Mouse (Mus musculus) midbrain, embryonic 10.5 days (tissue): Measurements from ENCODE around the gene Neu4. TPM values are rescaled to one million over a fixed set of nuclear protein-coding genes. Genes with fewer than 3 reads are reported as not detected.

Source experiments
- DNase-seq: peaks from one replicate; pipeline ENCODE4 v3.0.0-alpha.2; 2017; ENCODE audit warnings: low spot score
- H3K27ac ChIP-seq: fragments of 300-500 bp; sonication (generic); replicated peaks from 2 replicates; pipeline ENCODE4 v1.5.1; 2016; ENCODE audit warnings: mild to moderate bottlenecking
- H3K27me3 ChIP-seq: fragments of 300-500 bp; sonication (generic); 2 replicates; pipeline ENCODE4 v1.6.1; 2016; ENCODE audit warnings: low read depth, mild to moderate bottlenecking; ENCODE audit not compliant: poor library complexity, severe bottlenecking
- H3K36me3 ChIP-seq: fragments of 300-500 bp; sonication (generic); 2 replicates; pipeline ENCODE4 v1.6.1; 2016; ENCODE audit warnings: mild to moderate bottlenecking, moderate library complexity
- H3K4me1 ChIP-seq: fragments of 300-500 bp; sonication (generic); 2 replicates; pipeline ENCODE4 v1.6.1; 2016
- H3K4me3 ChIP-seq: fragments of 300-500 bp; sonication (generic); 2 replicates; pipeline ENCODE4 v1.5.1; 2016; ENCODE audit warnings: mild to moderate bottlenecking, moderate library complexity
- H3K9me3 ChIP-seq: fragments of 300-500 bp; sonication (generic); replicated peaks from 2 replicates; pipeline ENCODE4 v1.6.1; 2016; ENCODE audit warnings: mild to moderate bottlenecking
- WGBS: fragments of 180-500 bp; shearing (Covaris S2); methylation state at CpG from one replicate; pipeline ENCODE4 v1.1.7; 2016; 5-methylcytosine and 5-hydroxymethylcytosine counted together
- polyA plus RNA-seq: library from polyadenylated mRNA; unstranded; fragments of >200 nt; fragmentation: Nextera tagmentation; extraction: Ambion mirVana; gene quantifications from 2 replicates; pipeline ENCODE4 v1.2.1, GENCODE M21; 2016

Neu4 gene
- polyA plus RNA-seq, 1 experiment from 2014 or later, result not detected

GRCm38 (mm10) chr1:94027506-94028108, 7.4 kb downstream of the Neu4 start:
- Histone ChIP-seq H3K27me3 (no peaks in the 10 kb centered on the region), H3K9me3 (no peaks in the 10 kb centered on the region), H3K27ac (no peak overlapping the region), H3K36me3 (no peaks in the 10 kb centered on the region), H3K4me3 (no peak overlapping the region), H3K4me1 (no peaks in the 10 kb centered on the region)
- DNase-seq, result no peak
- 91% methylated on average over 12 of the region's 12 CpGs for WGBS

DNA sequence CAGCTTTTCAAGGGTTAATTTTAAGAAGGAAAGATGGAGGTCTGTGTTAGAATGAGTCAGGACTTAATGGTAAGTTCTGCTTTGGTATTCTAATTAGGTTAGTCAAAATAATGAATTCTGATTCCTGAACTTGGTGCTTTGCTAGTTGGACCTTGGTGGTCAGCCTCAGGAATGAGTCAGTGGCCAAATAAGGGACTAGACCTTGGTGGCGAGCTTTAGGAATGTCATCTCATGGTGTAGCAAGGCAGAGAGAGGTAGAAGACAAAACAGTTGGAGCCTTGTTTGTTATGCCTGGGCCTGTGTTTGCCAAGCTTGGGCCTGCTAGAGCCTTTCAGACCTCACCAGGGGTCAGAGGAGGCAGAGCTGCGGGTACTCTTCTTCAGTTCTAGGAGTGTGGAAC, 8.5 kb downstream of the Neu4 start:
- no peaks in the 10 kb centered on the region for H3K27me3 ChIP-seq
- DNase-seq, result no peak
- H3K27ac ChIP-seq, result no peak overlapping the region
- no peaks in the 10 kb centered on the region for H3K36me3 ChIP-seq
- H3K9me3 ChIP-seq, result no peaks in the 10 kb centered on the region
- H3K4me1 ChIP-seq, result no peaks in the 10 kb centered on the region
- H3K4me3 ChIP-seq, result no peak overlapping the region
- WGBS, result 90% methylated on average over 2 of the region's 2 CpGs

- no peaks in the 10 kb centered on the region for H3K36me3 ChIP-seq
- H3K27ac ChIP-seq, result no peak overlapping the region
- H3K4me3 ChIP-seq, result no peak overlapping the region
- no peak for DNase-seq
- 86% methylated on average over 2 of the region's 2 CpGs for WGBS
- peaks cover 10% of the 10 kb centered on the region for H3K4me1 ChIP-seq
- H3K27me3 ChIP-seq, result no peaks in the 10 kb centered on the region
- H3K9me3 ChIP-seq, result no peaks in the 10 kb centered on the region
Observed at GRCm38 (mm10) chr1:94033075-94033602, 12.9 kb downstream of the Neu4 start.

DNA sequence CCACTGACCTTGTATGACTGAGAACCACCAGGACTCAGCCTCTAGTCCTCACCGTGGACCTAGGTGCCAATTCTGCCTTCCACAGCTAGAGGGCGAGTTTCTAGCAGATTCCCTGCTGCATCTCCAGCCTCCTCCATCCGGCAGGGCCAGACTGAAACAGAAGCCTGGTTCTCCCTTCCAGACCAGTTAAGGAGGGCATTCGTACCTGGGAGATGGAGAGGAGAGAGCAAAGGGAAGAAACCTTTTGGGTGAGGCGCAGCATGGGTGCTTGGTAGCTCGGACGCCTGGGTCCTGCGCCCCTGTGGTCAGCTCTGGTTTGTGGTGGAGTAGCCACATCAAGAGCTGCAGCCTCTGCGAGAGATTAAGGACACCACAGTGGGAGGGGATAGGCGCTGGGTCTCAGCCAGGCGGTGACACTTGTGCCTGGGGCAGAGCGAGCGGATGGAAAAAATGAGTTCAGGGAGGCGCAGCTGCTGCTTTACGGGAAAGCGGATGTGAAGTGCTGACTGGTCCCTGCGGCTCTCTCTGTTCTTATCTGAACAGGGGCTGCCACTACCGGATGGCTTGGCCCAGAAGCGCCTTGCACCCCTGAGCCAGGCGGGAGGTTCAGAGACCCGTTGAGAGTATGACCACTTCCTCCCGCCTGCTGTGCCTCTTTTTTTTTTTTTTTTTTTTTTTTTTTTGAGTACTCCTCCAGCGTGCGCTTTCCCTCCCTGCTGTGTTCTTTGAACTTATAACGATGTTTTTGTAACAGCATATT, 14.9 kb downstream of the Neu4 start:
- Histone ChIP-seq H3K4me1 (peaks cover 10% of the 10 kb centered on the region), H3K27ac (peak overlapping the region; percentile 84), H3K36me3 (no peaks in the 10 kb centered on the region), H3K27me3 (no peaks in the 10 kb centered on the region), H3K9me3 (no peaks in the 10 kb centered on the region), H3K4me3 (peak overlapping the region; percentile 57)
- 2% methylated on average over 25 of the region's 25 CpGs for WGBS
- peak; percentile 85 for DNase-seq

DNA sequence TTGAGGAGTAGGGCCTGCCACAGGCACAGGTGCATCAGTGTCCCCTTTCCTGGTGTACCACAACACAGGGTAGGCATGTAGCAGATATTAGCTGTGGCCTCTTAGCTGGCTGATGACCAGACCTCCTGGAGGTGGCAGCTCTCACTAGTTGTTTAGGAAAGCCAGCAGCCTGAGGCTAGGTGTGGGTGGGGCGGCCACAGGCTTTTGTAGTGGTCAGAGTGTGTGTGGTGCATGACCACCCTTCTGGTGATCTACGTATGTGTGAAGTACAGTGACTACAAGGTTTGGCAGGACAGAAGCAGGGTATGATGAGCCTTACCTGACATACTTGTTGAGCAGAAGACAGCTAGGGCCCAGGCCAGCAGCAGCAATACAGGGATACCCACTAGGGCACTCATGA, 20.1 kb downstream of the Neu4 start:
- Histone ChIP-seq H3K27me3 (no peaks in the 10 kb centered on the region), H3K36me3 (no peaks in the 10 kb centered on the region), H3K4me3 (no peak overlapping the region), H3K27ac (no peak overlapping the region), H3K4me1 (peaks cover 6% of the 10 kb centered on the region), H3K9me3 (no peaks in the 10 kb centered on the region)
- no peak for DNase-seq
- WGBS, result 98% methylated on average over 2 of the region's 2 CpGs

DNA sequence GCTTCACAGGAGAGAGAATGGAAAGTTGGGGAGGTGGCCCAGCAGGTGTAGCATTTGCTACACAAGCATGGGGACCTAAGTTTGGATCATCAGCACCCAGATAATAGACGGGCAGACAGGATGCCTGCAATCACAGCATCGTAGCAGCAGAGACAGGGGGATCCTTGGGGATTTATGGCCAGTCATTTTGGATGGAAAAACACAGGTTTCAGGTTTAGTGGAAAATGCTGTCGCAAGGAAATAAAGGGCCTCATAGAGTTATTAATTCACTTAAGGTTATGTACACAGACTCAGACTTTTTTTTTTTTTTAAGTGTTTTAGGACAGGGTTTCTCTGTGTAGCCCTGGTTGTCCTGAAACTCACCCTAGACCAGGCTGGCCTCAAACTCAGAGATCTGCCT, 25.3 kb downstream of the Neu4 start:
- H3K4me1 ChIP-seq, result no peaks in the 10 kb centered on the region
- no peak overlapping the region for H3K27ac ChIP-seq
- H3K27me3 ChIP-seq, result no peaks in the 10 kb centered on the region
- H3K9me3 ChIP-seq, result no peaks in the 10 kb centered on the region
- no peak for DNase-seq
- H3K36me3 ChIP-seq, result no peaks in the 10 kb centered on the region
- 86% methylated on average over 3 of the region's 3 CpGs for WGBS
- no peak overlapping the region for H3K4me3 ChIP-seq

- no peaks in the 10 kb centered on the region for H3K36me3 ChIP-seq
Observed at GRCm38 (mm10) chr1:94046544-94046943, 26.3 kb downstream of the Neu4 start.

GRCm38 (mm10) chr1:94051104-94051503, 30.9 kb downstream of the Neu4 start:
- Histone ChIP-seq H3K9me3 (no peaks in the 10 kb centered on the region), H3K27me3 (no peaks in the 10 kb centered on the region), H3K4me1 (no peaks in the 10 kb centered on the region), H3K4me3 (no peak overlapping the region), H3K36me3 (no peaks in the 10 kb centered on the region), H3K27ac (no peak overlapping the region)
- WGBS, result 91% methylated on average over 5 of the region's 5 CpGs
- no peak for DNase-seq

More at GRCm38 (mm10) chr1:94046544-94046943, 26.3 kb downstream of the Neu4 start:
- H3K4me1 ChIP-seq, result no peaks in the 10 kb centered on the region
- DNase-seq, result no peak
- H3K27me3 ChIP-seq, result no peaks in the 10 kb centered on the region
- 83% methylated on average over 4 of the region's 4 CpGs for WGBS
- H3K27ac ChIP-seq, result no peak overlapping the region
- no peak overlapping the region for H3K4me3 ChIP-seq
- H3K9me3 ChIP-seq, result no peaks in the 10 kb centered on the region

DNA sequence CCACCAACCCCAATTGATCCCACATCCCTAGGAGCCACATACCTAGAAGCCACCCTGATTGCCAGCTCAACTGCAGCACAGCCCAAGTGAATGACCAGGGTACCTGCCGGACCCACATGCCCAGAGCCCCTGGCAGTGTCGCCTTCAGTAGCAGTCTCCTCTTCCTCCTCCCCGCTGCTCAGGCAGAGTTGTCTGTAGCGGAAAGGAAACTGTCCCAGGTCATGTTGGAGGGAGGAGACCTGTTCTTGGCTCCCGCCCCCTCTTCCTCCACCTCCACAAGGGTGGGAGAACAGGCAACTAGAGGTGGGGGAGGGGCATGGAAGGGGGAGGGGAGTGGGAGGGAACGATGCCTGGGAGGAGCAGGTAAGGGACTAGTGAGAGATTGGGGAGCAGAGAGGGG, 32.1 kb downstream of the Neu4 start, which contains the start of gene Pdcd1:
Pdcd1 (minus strand) TSS at position 181 of the 400 bp plus-strand sequence.
- 62% methylated on average over 6 of the region's 6 CpGs for WGBS
- no peaks in the 10 kb centered on the region for H3K36me3 ChIP-seq
- peak; percentile 10 for DNase-seq
- H3K4me1 ChIP-seq, result no peaks in the 10 kb centered on the region
- no peaks in the 10 kb centered on the region for H3K27me3 ChIP-seq
- H3K4me3 ChIP-seq, result no peak within 1 kb of the TSS
- H3K9me3 ChIP-seq, result no peaks in the 10 kb centered on the region
- no peak within 1 kb of the TSS for H3K27ac ChIP-seq

DNA sequence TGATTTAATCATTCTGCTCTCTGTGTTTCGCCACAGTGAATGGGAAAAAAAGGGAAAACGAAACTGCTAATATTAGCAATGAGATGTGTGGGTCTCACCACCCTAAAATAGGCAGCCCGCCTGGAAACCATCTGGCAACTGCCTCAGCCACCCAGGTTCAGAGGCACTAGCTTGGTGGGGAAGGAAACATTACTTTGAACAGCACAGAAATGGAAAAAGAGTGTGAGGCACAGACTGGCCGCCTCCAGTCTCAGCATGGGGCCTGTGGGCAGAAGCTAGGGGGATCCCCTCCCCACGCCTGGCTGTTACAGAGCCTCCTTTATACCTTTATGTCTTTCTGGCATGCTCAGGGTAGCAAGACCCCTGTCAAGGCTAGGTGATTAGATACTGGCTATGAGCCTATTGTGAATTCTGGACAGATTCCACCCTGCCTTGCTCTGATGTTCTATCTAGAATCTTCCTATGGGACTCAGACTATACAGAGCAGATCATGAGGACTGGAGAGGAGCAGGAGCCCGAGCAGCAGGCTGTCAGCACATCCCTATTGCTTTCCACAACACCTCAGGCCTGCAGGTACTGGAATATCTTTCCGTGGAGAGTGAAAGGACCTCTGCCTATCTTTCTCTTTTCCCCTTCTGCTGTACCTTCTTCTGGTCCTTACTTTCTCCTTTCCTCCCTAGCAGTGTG, 33.4 kb downstream of the Neu4 start:
- no peaks in the 10 kb centered on the region for H3K27me3 ChIP-seq
- no peak overlapping the region for H3K27ac ChIP-seq
- H3K36me3 ChIP-seq, result no peaks in the 10 kb centered on the region
- 82% methylated on average over 7 of the region's 7 CpGs for WGBS
- H3K4me3 ChIP-seq, result no peak overlapping the region
- DNase-seq, result peak; percentile 5
- H3K4me1 ChIP-seq, result no peaks in the 10 kb centered on the region
- no peaks in the 10 kb centered on the region for H3K9me3 ChIP-seq

GRCm38 (mm10) chr1:94054481-94054880, 34.2 kb downstream of the Neu4 start:
- no peak for DNase-seq
- H3K9me3 ChIP-seq, result no peaks in the 10 kb centered on the region
- WGBS, result 83% methylated on average over 1 of the region's 1 CpGs
- H3K4me3 ChIP-seq, result no peak overlapping the region
- no peaks in the 10 kb centered on the region for H3K4me1 ChIP-seq
- H3K27me3 ChIP-seq, result no peaks in the 10 kb centered on the region
- no peak overlapping the region for H3K27ac ChIP-seq
- H3K36me3 ChIP-seq, result no peaks in the 10 kb centered on the region

DNA sequence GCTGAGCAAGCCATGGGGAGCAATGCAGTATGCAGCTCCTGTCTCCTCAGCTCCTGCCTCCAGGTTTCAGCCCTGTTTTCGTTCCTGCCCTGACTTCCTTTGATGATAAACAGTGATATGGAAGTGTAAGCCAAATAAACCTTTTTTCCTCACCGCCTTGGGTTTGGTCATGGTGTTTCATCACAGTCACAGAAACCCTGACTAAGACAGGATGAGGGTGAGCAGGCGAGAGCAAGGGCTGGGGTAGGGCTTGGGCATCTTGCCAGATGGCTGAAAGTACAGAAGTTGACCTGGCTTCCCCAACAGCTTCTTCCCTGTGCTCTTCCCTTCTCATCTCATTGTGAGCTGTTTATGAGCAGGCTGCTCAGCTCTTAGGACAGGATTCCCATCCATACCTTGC, 35.7 kb downstream of the Neu4 start:
- no peaks in the 10 kb centered on the region for H3K27me3 ChIP-seq
- 84% methylated on average over 3 of the region's 3 CpGs for WGBS
- H3K36me3 ChIP-seq, result no peaks in the 10 kb centered on the region
- no peaks in the 10 kb centered on the region for H3K9me3 ChIP-seq
- peak; percentile 10 for DNase-seq
- no peaks in the 10 kb centered on the region for H3K4me1 ChIP-seq
- no peak overlapping the region for H3K27ac ChIP-seq
- no peak overlapping the region for H3K4me3 ChIP-seq

DNA sequence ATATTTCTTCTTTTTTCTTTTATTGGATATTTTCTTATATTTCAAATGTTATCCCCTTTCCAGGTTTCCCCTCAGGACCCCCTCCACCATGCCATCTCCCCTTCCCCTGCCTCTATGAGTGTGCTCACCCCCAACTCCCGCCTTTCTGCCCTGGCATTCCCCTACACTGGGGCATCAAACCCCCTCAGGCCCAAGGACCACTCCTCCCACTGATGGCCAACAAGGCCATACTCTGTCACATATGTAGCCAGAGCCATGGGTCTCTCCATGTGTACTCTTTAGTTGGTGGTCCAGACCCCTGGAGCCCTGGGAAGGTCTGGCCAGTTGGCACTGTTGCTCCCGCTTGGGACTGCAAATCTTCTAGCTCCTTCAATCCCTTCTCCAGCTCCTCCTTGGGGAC, 37.1 kb downstream of the Neu4 start:
- H3K27me3 ChIP-seq, result no peaks in the 10 kb centered on the region
- no peak overlapping the region for H3K4me3 ChIP-seq
- no peaks in the 10 kb centered on the region for H3K4me1 ChIP-seq
- DNase-seq, result peak; percentile 6
- no peaks in the 10 kb centered on the region for H3K9me3 ChIP-seq
- no peaks in the 10 kb centered on the region for H3K36me3 ChIP-seq
- H3K27ac ChIP-seq, result no peak overlapping the region
- 90% methylated on average over 2 of the region's 2 CpGs for WGBS
